Mouse (Mus musculus) Muller cell, postnatal 12 days (primary cell): ENCODE measurements around the gene Hbp1.
A peak's percentile ranks its signal among the peaks of the same experiment; 100 is the strongest.

ENCODE experiments used
- DNase-seq: peaks from one replicate; pipeline ENCODE4 v3.0.0-alpha.2; 2015; ENCODE audit errors: inconsistent ontology term

The Hbp1 gene

DNA sequence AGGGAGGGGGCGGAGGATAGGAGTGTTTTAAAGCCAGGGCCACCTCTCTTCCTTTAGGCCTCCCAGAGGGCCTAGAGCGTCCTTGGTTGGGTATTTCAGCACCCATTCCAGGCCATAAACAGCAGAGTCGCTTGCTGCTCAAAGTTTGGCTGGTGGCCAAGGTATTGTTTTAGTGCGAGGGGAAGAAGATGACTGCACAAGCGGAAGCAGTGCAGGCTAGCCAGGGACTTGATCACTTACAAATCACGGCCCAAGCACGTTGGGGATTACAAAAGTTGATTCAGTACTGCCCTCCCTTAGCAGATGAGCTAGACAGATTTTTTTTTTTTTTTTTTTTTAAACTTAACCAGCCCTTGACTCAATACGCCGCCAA, 310 bp upstream of the Hbp1 start:
- no peak for DNase-seq

GRCm38 (mm10) chr12:31949193-31949741, 1.1 kb downstream of the Hbp1 start:
- DNase-seq: peak; percentile 99

DNA sequence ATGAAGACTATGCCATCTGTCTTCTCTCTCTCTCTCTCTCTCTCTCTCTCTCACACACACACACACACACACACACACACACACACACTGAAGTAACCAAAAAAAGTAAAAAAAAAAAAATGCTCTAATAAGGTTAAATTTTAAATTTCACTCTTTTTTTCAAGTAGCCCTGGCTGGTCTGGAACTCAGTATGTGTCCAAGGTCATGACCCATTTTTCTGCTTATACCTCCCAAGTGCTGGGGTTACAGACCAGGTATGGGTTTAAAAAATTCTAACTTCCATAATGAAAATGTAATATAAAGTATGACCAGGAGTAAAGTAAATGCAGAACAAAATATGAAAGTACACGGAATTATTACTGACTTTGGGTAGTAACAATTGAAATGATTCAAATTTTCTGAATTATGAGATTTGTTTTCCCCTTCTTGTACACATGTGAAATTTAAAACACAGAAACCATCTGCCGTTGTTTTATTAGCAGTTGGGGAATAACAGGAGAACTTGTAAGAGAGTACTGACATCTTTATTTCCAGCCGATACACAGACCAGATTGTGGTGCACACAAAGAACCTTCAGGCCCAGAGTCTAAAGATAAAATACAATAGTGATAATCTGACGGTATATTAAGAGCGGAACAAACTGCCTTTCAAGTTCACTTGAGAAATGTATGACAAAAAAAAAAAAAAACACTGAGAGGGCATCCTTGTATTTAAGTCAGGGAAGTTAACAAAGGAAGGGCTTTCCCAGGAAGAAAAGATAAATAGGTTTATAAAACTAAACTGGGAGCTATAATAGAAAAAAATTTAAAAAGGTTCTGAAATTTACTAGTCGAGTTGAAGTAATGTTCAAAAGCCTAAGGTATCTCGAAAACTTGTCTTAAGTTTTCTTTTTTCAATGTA, 2.0 kb downstream of the Hbp1 start:
- DNase-seq: no peak

GRCm38 (mm10) chr12:31947476-31947875, 2.9 kb downstream of the Hbp1 start:
- no peak for DNase-seq

GRCm38 (mm10) chr12:31944405-31944804, 5.9 kb downstream of the Hbp1 start:
- DNase-seq: no peak

DNA sequence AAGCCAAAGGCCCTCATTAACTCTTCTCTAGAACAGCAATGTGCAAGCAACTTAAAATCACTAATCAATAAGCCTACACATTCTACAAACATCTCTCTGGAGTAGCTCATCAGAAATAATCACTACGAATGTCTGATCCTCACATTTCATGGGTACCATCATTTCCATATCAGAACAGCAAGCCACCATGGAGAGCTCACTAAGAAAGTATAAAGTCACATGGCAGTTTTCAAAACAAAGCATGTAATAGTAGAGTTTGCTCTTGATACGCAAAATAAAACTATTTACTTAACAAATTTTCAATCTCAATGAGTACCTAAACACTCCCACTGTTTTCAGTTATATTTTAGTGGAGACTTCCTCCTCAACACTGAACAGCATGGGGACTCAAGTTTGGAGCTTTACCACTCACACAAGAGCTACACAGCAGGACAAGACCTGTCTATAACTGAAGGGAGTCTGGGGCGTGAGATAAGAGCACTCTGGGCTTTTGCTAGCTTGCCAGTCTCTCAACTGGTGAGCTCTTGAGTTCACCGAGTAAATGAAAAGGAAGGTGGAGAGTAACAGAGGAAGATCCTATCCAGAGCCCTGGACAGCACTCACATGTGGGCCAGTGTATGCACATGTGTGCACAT, 7.2 kb downstream of the Hbp1 start:
- DNase-seq: no peak

DNA sequence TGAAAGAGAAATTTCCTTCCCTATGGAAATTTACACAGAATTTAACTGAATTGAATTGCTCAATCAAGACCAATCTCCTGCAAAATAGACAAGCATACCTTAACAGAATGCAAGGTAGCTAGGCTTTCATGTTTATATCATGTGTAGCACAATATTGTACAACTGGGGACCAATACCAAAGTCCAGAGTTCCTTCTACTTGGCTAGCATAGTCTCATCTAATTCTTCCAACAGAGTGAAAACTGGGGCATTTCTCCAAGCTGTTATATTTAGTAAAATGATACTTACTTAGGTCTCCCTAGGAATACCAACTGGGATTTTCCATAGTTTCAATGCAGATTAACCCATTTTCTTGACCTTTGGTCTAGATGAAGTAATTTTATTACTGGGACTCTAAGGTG, 11.3 kb downstream of the Hbp1 start:
- no peak for DNase-seq

DNA sequence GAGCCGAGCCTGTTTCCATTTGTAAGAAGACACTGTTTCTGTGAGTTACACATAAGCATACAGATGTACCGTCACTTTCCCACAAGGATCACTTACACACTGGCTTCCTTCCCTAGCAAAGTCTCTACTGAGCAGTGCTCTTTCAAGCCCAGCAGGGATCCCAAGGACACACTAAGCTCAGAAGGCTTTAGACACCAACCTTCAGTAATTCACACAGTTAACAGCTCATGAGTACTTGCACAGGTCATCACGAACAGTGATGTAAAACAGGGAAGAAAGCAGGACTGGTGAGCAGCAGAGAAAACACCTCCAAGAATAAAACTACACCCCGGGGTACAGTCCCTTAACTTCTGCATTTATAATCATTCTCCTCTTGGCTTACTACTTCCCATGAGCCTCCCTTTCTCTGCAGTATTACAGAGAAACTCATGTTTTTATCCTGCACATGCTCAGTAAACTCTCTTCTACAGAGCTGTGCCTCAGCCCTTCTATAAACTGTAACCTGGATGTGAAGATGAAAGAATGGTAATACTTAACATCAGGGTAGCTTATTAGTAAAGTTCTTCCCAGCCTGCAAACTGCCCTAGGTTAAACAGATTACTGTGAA, 11.8 kb downstream of the Hbp1 start:
- DNase-seq: no peak

- DNase-seq: no peak
Measured at GRCm38 (mm10) chr12:31937613-31938012, 12.7 kb downstream of the Hbp1 start.

DNA sequence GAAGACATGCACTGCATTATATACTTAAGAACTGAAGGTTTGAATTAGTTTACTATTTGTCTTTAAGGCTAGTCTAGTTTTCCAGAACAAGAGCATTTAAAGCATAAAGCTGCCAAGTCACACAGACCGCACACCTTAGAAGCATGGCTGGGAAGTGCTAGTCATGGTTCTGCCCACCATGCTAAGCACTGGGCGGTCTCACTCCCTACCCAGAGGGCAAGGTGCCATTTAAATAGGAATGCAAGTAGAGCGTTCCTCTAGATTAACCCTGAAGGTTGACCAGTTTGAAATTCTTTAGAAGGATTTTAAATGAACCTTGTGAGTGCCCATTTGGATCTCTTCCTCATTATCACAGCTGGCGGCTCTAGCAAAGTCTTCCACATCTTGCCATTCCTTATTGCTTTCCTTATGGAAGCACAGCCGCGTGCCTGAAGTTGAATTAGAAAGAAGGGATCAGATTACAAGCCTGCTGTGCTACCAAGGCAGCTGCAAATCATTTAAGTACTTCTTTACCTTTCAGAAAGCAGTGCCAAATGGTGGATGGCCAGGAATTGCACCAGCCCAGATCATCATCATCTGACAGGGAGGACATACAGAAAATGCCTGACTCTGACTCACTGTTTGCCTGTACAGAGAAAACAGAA, 13.6 kb downstream of the Hbp1 start:
- DNase-seq: no peak

DNA sequence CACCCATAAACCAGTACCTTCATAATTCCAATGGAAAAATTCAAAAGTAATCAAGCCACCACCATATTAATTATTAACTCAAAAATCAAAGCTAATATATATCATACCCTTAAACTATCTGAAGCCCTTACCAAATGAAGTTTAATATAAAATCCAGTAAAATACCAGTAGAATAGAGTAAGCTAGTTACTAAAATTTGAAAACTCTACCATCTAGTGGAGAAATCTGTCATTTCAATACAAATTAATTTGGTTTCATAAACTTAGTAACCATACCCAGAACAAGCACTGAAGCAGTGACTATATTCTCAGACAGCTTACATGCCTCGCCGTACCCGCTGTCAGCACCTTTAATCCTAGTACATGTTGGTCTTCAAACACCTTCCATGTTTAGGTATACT, 18.5 kb downstream of the Hbp1 start:
- no peak for DNase-seq

GRCm38 (mm10) chr12:31928498-31928897, 21.8 kb downstream of the Hbp1 start:
- no peak for DNase-seq

- peak; percentile 65 for DNase-seq
Measured at GRCm38 (mm10) chr12:31926661-31927061, 23.7 kb downstream of the Hbp1 start.

- DNase-seq: no peak
Measured at GRCm38 (mm10) chr12:31925343-31925742, 25.0 kb downstream of the Hbp1 start.

- no peak for DNase-seq
Measured at GRCm38 (mm10) chr12:31924135-31924534, 26.2 kb downstream of the Hbp1 start.

GRCm38 (mm10) chr12:31920464-31921405, 29.6 kb downstream of the Hbp1 start:
- DNase-seq: no peak

DNA sequence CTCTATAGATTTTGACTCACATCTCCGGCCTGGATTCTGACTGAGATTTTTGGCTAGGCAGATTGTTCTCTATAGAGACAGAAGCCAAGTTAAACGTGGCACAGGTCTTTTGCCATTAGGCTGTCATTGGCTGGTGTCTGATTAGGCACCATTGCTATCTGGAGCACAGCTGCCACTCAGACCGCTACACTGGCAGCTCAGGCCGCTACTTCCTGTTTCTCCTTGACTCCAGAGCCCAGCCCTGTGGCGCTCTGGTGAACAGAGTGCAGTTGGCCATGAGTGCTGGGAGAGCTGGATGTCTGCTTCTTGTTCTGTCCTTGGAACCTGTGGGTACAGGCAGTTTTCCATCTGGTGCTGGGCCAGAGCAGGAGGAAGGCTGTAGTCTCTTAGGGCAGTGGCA, 33.1 kb downstream of the Hbp1 start:
- DNase-seq: peak; percentile 45

DNA sequence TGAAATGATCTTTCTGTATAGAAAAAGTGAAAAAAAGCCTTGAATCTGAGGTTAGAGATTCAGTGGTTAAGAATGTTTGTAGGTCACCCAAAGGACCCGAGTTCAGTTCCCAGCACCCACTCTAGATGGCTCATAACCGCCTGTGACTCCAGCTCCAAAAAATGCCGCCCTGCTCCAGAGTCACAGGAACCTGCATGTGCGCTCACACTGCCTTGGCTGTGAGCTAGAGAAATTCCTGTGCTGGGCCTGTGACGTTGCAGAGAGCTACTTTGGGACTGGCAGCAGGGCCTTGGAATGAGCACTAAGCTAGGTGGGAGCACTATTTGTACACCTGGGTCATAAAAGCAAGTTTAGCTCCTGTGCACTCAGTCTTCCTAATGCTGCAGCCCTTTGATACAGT, 33.6 kb downstream of the Hbp1 start:
- no peak for DNase-seq

DNA sequence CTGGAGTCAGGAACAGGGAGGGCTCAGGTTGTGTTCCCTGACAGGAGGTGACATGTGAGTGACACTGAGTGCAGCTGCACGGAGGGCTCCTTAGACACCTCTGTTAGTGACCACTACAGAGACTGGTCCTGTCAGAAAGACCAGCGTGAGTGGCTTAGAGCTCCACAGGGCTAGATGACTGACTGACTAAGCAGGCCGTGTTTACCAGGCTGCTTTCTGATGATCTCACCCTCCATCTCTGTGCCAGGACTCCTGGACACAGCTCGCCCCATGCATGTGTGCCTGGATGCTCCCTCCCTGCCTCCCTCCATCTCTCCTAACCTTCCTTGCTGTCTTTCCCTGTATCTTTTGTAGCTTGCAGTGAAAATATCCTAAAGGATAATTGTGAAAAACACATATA, 36.7 kb downstream of the Hbp1 start:
- peak; percentile 53 for DNase-seq

GRCm38 (mm10) chr12:31912966-31913551, 37.3 kb downstream of the Hbp1 start:
- no peak for DNase-seq

DNA sequence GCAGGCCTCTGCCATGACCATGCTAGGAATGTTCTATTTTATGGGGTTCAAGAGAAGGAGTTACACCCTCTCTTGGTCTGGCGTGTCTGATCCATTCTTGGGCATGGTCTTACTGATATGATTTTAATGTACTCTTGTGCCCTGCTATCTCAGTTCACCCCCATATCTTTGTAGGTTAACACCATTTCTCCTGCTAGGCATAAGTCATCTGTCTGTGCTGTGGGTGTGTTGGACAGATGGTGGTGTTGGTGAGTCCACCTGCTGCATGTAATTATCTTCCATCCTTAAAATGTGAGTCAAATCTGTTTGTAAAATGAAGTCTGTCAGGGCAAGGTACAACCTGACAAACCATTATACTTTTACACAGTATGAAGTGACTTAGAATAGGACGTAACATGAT, 42.9 kb downstream of the Hbp1 start:
- DNase-seq: no peak
